Mouse (Mus musculus) ZHBTc4 (cell line): ENCODE results near the gene Orc1.
A peak's percentile ranks its signal among the peaks of the same experiment; 100 is the strongest.

Source experiments
- DNase-seq: peaks from one replicate; pipeline ENCODE4 v3.0.0-alpha.2; 2011; ENCODE audit warnings: low read depth, low spot score

Gene Orc1

GRCm38 (mm10) chr4:108635101-108635500 lies 55.9 kb downstream of the Orc1 start:
- DNase-seq = peak; percentile 74

DNA sequence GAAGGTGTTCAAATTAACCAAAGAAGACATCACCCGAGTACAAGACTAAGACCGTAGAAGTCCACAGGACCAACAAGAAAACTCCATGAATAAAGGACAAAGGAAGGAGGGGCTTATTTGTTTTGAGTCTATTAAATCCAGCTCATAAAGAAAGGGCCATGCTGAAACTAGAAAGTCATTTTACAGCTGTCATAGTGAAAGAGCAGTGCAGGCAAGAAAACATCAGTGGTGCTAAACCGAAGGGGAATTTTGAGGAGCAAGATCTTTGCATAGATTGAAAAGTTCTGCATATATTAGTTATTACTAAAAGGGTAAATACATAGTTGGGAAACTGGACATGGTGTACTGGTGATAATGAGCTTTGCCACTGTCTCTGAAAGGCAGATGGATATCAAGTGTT lies 58.5 kb downstream of the Orc1 start:
- DNase-seq = no peak

- no peak for DNase-seq
These were observed 59.5 kb downstream of the Orc1 start for GRCm38 (mm10) chr4:108638752-108639151.

- peak; percentile 84 for DNase-seq
These were observed 85.2 kb downstream of the Orc1 start for GRCm38 (mm10) chr4:108664407-108664806.
